Mouse (Mus musculus) limb, embryonic 11.5 days (tissue): Measurements from ENCODE around the gene Cnbd2. TPM values are rescaled to one million over a fixed set of nuclear protein-coding genes. Genes with fewer than 3 reads are reported as not detected.

ENCODE experiments used
- ATAC-seq: fragments of 200-750 bp; cut with Nextera tagmentation; 2 replicates; pipeline ENCODE4 v1.8.0; 2017; ENCODE audit warnings: low read depth; ENCODE audit not compliant: insufficient number of reproducible peaks, low FRiP score, low TSS enrichment
- DNase-seq: peaks from one replicate; pipeline ENCODE4 v3.0.0-alpha.2; 2015; ENCODE audit warnings: low spot score
- H3K27ac ChIP-seq: fragments of 300-500 bp; sonication (generic); replicated peaks from 2 replicates; pipeline ENCODE4 v1.5.1; 2014; ENCODE audit warnings: low read depth, mild to moderate bottlenecking, low read length
- H3K27me3 ChIP-seq: fragments of 300-500 bp; sonication (generic); 2 replicates; pipeline ENCODE4 v1.6.1; 2014; ENCODE audit warnings: mild to moderate bottlenecking, low read length, mixed read lengths; ENCODE audit not compliant: control insufficient read depth, insufficient read depth
- H3K36me3 ChIP-seq: fragments of 300-500 bp; sonication (generic); 2 replicates; pipeline ENCODE4 v1.6.1; 2014; ENCODE audit warnings: mild to moderate bottlenecking, low read length, moderate library complexity, mixed read lengths; ENCODE audit not compliant: control insufficient read depth, insufficient read depth
- H3K4me1 ChIP-seq: fragments of 300-500 bp; sonication (generic); 2 replicates; pipeline ENCODE4 v1.6.1; 2014; ENCODE audit warnings: low read length, mixed read lengths; ENCODE audit not compliant: control insufficient read depth, insufficient read depth
- H3K4me2 ChIP-seq: fragments of 300-500 bp; sonication (generic); 2 replicates; pipeline ENCODE4 v1.6.1; 2014; ENCODE audit warnings: low read depth, mild to moderate bottlenecking, moderate library complexity; ENCODE audit not compliant: severe bottlenecking
- H3K4me3 ChIP-seq: fragments of 300-500 bp; sonication (generic); 2 replicates; pipeline ENCODE4 v1.5.1; 2014; ENCODE audit warnings: low read depth, low read length
- H3K9ac ChIP-seq: fragments of 300-500 bp; sonication (generic); 2 replicates; pipeline ENCODE4 v1.6.1; 2014; ENCODE audit warnings: mild to moderate bottlenecking, low read length
- H3K9me3 ChIP-seq: fragments of 300-500 bp; sonication (generic); 2 replicates; pipeline ENCODE4 v1.6.1; 2016; ENCODE audit warnings: low read length; ENCODE audit not compliant: control insufficient read depth
- WGBS: fragments of 180-500 bp; shearing (Covaris S2); extraction: QIAGEN DNeasy Blood & Tissue Kit; methylation state at CpG from one replicate; pipeline ENCODE4 v1.1.7; 2014; 5-methylcytosine and 5-hydroxymethylcytosine counted together
- polyA plus RNA-seq: library from polyadenylated mRNA; unstranded; fragments of >200 nt; fragmentation: Nextera tagmentation; extraction: Ambion mirVana; gene quantifications from 2 replicates; pipeline ENCODE4 v1.2.1, GENCODE M21; 2014

Cnbd2 gene
- 2.7 and 3.1 TPM in 2 replicates for polyA plus RNA-seq

GRCm38 (mm10) chr2:156312297-156312897 is at the start of gene Cnbd2, which contains the start of gene Scand1:
Cnbd2 (plus strand) TSS chr2:156312299.
Scand1 (minus strand) TSS chr2:156312704.
- Histone ChIP-seq H3K9me3 (no peaks in the 10 kb centered on the region), H3K4me1 (no peaks in the 10 kb centered on the region), H3K36me3 (no peaks in the 10 kb centered on the region), H3K27me3 (no peaks in the 10 kb centered on the region), H3K9ac (peak within 1 kb of the TSS; percentile 97), H3K4me3 (peak within 1 kb of the TSS; percentile 84), H3K27ac (peak within 1 kb of the TSS; percentile 94), H3K4me2 (peak within 1 kb of the TSS; percentile 76)
- DNase-seq (peak; percentile 88), ATAC-seq (peak; percentile 87)
- under 1% methylated on average over 49 of the region's 49 CpGs for WGBS

GRCm38 (mm10) chr2:156263204-156263893 is 48.8 kb upstream of the Cnbd2 start:
- no peaks in the 10 kb centered on the region for H3K9me3 ChIP-seq
- H3K4me2 ChIP-seq, result no peak overlapping the region; the same call in 1 of the 2 replicates
- no peaks in the 10 kb centered on the region for H3K27me3 ChIP-seq
- H3K4me1 ChIP-seq, result no peaks in the 10 kb centered on the region
- H3K4me3 ChIP-seq, result no peak overlapping the region
- no peak overlapping the region for H3K9ac ChIP-seq
- H3K36me3 ChIP-seq, result peaks cover 4% of the 10 kb centered on the region; the same call in 1 of the 2 replicates
- ATAC-seq, result no peak
- H3K27ac ChIP-seq, result no peak overlapping the region
- WGBS, result 86% methylated on average over 4 of the region's 4 CpGs
- no peak for DNase-seq

GRCm38 (mm10) chr2:156267636-156268035 is 44.5 kb upstream of the Cnbd2 start:
- Histone ChIP-seq H3K4me3 (no peak overlapping the region), H3K36me3 (peaks cover 2% of the 10 kb centered on the region; the same call in 1 of the 2 replicates), H3K9ac (no peak overlapping the region), H3K9me3 (no peaks in the 10 kb centered on the region), H3K27ac (no peak overlapping the region), H3K4me2 (no peak overlapping the region), H3K27me3 (no peaks in the 10 kb centered on the region), H3K4me1 (no peaks in the 10 kb centered on the region)
- DNase-seq, result no peak
- ATAC-seq, result no peak
- 96% methylated on average over 9 of the region's 9 CpGs for WGBS

- H3K4me1 ChIP-seq, result no peaks in the 10 kb centered on the region
- no peak overlapping the region for H3K9ac ChIP-seq
- no peak overlapping the region for H3K27ac ChIP-seq
- WGBS, result 96% methylated on average over 6 of the region's 6 CpGs
- no peaks in the 10 kb centered on the region for H3K27me3 ChIP-seq
- DNase-seq (no peak), ATAC-seq (no peak)
- peaks cover 2% of the 10 kb centered on the region; the same call in 1 of the 2 replicates for H3K36me3 ChIP-seq
- H3K4me3 ChIP-seq, result no peak overlapping the region
- H3K4me2 ChIP-seq, result no peak overlapping the region
- no peaks in the 10 kb centered on the region for H3K9me3 ChIP-seq
Observed at GRCm38 (mm10) chr2:156272553-156272952, 39.5 kb upstream of the Cnbd2 start.

GRCm38 (mm10) chr2:156278226-156279017 is 33.7 kb upstream of the Cnbd2 start:
- Histone ChIP-seq H3K36me3 (peaks cover 3% of the 10 kb centered on the region), H3K9me3 (no peaks in the 10 kb centered on the region), H3K4me1 (no peaks in the 10 kb centered on the region), H3K4me3 (no peak overlapping the region), H3K9ac (no peak overlapping the region; the same call in 1 of the 2 replicates), H3K27me3 (no peaks in the 10 kb centered on the region), H3K27ac (no peak overlapping the region), H3K4me2 (no peak overlapping the region)
- ATAC-seq (peak; percentile 57; the same call in 1 of the 2 replicates), DNase-seq (peak; percentile 84)
- 62% methylated on average over 4 of the region's 4 CpGs for WGBS

- no peak for DNase-seq
- Histone ChIP-seq H3K4me1 (no peaks in the 10 kb centered on the region), H3K4me2 (no peak overlapping the region), H3K9me3 (no peaks in the 10 kb centered on the region), H3K36me3 (peaks cover 3% of the 10 kb centered on the region; the same call in 1 of the 2 replicates), H3K4me3 (no peak overlapping the region), H3K27me3 (no peaks in the 10 kb centered on the region), H3K27ac (no peak overlapping the region), H3K9ac (no peak overlapping the region)
- ATAC-seq, result no peak
- WGBS, result 77% methylated on average over 4 of the region's 4 CpGs
Observed at GRCm38 (mm10) chr2:156281227-156281626, 30.9 kb upstream of the Cnbd2 start.

GRCm38 (mm10) chr2:156285161-156285560 is 26.9 kb upstream of the Cnbd2 start:
- no peak overlapping the region for H3K9ac ChIP-seq
- DNase-seq (no peak), ATAC-seq (no peak)
- H3K4me1 ChIP-seq, result no peaks in the 10 kb centered on the region
- no peaks in the 10 kb centered on the region for H3K9me3 ChIP-seq
- WGBS, result 85% methylated on average over 2 of the region's 2 CpGs
- no peak overlapping the region for H3K27ac ChIP-seq
- peaks cover 4% of the 10 kb centered on the region for H3K36me3 ChIP-seq
- H3K4me2 ChIP-seq, result no peak overlapping the region
- no peak overlapping the region for H3K4me3 ChIP-seq
- H3K27me3 ChIP-seq, result no peaks in the 10 kb centered on the region

GRCm38 (mm10) chr2:156286733-156287132 is 25.4 kb upstream of the Cnbd2 start:
- Histone ChIP-seq H3K4me2 (no peak overlapping the region), H3K27ac (no peak overlapping the region), H3K9me3 (no peaks in the 10 kb centered on the region), H3K9ac (no peak overlapping the region), H3K27me3 (no peaks in the 10 kb centered on the region), H3K36me3 (peaks cover 3% of the 10 kb centered on the region; the same call in 1 of the 2 replicates), H3K4me3 (no peak overlapping the region), H3K4me1 (no peaks in the 10 kb centered on the region)
- ATAC-seq, result no peak
- 96% methylated on average over 4 of the region's 4 CpGs for WGBS
- DNase-seq, result no peak
